Mouse (Mus musculus): ENCODE data around the gene Ovol2. TPM values are rescaled to one million over a fixed set of nuclear protein-coding genes. Genes with fewer than 3 reads are reported as not detected.

The Ovol2 gene
- polyA plus RNA-seq (2017; shearing (Covaris generic)), result not detected

GRCm38 (mm10) chr2:144331401-144332302 is at the start of gene Ovol2:
TSS of gene Ovol2 (minus strand) at chr2:144332146.

GRCm38 (mm10) chr2:144368400-144369019 is 36.6 kb upstream of the Ovol2 start, which contains the start of the genes Kat14 and Pet117:
TSS of gene Kat14 (plus strand) at chr2:144368983.
TSS of gene Pet117 (plus strand) at chr2:144368996.

GRCm38 (mm10) chr2:144270507-144271420 is 61.2 kb downstream of the Ovol2 start, which contains the start of the genes Mgme1 and Snx5:
TSS of gene Mgme1 (plus strand) at chr2:144270663.
TSS of gene Snx5 (minus strand) at chr2:144270906.

Other genes starting within 250 kb of the Ovol2 start
- 7.7 TPM for gene Mgme1, start 61.5 kb downstream of the Ovol2 start, polyA plus RNA-seq (2017; shearing (Covaris generic))
- 161 TPM for gene Snx5, start 61.2 kb downstream of the Ovol2 start, polyA plus RNA-seq (2017; shearing (Covaris generic))
- 34.8 TPM for gene Kat14, start 36.8 kb upstream of the Ovol2 start, polyA plus RNA-seq (2017; shearing (Covaris generic))
- 2.9 TPM for gene Pet117, start 36.9 kb upstream of the Ovol2 start, polyA plus RNA-seq (2017; shearing (Covaris generic))
- 0.31 TPM for gene Dzank1, start 195.3 kb upstream of the Ovol2 start, polyA plus RNA-seq (2017; shearing (Covaris generic))
- gene Polr3f, start 195.6 kb upstream of the Ovol2 start, polyA plus RNA-seq (2017; shearing (Covaris generic)), result 29.0 TPM
- gene Rbbp9, start 218.7 kb upstream of the Ovol2 start, polyA plus RNA-seq (2017; shearing (Covaris generic)), result 9.9 TPM
- 78.2 TPM for gene Sec23b, start 224.1 kb upstream of the Ovol2 start, polyA plus RNA-seq (2017; shearing (Covaris generic))

All from CD4-positive, CD25-positive, alpha-beta regulatory T cell (primary cell).